Mouse (Mus musculus): ENCODE data around the gene Hps3.
"Not testable (repeated sequence)": the region's sequence is repeated elsewhere in the genome, so short reads cannot be mapped to it uniquely, and the experiment has no call there.

Hps3 gene

DNA sequence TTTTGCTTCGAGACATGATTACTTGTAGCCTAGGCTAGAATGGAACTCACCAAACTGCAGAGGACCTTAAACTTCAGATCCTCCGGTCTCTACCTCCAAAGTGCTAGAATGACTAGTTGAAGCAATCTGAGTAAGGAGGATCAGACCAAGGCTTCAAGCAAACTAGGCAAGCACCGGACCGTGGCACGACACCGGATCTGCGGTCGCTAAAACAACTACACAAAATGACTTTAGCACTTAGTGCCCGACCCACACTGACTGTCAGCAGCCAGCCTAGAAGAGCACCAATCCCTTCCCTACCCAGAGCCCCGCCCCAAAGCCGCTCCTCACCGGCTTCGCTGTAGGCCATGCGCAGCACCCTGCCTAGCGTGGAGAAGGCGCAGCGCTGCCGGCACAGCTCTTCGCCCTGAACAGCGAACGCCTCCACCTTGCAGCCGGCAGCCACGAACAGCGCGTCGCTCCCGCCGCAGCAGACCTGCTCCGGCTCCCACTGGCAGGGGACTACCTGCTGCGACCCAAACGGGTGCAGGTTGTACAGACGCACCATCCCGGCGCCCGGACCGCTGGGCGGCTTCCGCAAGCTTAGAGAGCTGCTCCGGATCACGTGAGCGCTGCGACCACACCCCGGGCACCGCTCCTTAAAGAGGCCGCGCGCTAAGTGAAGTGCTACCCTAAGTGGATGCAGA lies at the start of gene Hps3:
Gene Hps3, minus strand, starts transcription at position 597 of the 686 bp plus-strand sequence.
- DNase-seq (ENCODE audit: low spot score in 2 of 2): peak; percentile 89 to 92

DNA sequence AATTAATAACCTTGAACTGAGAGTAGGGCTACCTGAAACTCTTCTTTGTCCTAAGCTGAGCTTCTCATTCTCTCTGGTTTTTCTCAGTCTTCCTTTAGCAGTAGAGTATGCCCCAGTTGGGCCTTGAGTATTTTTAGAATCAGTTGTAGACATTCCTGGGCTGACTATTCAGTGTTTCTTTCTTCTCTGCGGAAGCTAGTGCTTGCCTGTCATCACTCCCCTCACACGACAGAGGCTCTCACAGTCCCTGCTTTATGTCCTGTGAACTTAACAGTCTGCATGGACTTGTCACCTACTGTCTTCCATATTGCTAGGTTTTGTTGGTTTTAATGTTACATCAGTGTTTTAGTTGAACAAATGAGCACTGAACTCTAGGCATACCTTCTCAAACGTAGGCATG lies 47.0 kb upstream of the Hps3 start:
- no peak for DNase-seq (ENCODE audit: low spot score in 2 of 2)

DNA sequence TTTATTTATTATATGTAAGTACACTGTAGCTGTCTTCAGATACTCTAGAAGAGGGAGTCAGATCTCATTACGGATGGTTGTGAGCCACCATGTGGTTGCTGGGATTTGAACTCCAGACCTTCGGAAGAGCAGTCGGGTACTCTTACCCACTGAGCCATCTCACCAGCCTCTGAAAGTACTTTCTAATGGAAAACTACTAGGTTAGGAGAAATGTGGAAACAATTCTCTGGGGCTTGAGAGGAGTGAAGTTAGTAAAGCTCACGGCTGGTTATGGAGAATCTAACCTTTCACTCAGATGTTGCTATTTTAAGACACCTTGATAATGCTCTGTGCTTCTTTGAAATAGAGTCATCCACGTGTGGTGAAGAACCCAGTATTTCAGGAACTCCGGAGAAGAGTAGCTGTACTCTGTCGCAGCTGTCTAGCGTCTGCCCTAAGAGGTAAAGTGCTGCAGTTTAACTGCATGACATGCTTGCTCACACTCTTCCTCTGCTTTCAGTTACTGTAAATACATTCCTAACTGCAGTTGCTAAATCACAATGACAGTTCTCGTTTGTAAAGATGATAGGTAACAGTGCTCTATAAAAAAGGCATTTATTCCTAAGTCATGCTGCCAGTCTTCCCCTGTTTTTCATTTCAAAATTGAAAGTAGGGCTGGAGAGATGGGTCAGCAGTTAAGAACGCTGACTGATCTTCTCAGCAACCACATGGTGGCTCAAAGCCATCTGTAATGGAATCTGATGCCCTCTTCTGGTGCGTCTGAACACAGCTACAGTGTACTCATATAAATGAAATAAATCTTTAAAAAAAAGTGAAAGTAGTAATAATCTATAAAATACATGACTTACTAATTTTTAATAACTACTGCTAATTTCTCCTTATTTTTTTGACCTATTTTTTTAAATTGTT lies 41.3 kb upstream of the Hps3 start:
- no peak for DNase-seq (ENCODE audit: low spot score in 2 of 2)

DNA sequence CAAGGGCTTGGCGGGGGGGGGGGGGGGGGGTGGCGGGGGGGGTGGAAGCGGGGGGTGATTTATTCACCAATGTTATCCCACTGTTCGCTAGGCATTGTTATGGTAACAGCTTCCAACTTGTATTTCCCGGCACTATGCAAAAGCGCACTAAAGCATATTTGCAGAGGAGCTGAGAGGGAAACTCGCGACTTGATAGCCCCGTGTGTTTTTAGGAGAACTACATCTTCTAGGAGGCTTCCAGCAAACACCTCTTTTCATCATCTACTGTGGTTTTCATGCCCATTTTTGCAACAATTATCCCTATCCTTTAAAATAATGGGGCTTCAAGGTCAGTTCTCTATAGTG lies 23.1 kb upstream of the Hps3 start:
- DNase-seq (ENCODE audit: low spot score in 2 of 2): peak in 1 of 2 experiments; percentile 3

DNA sequence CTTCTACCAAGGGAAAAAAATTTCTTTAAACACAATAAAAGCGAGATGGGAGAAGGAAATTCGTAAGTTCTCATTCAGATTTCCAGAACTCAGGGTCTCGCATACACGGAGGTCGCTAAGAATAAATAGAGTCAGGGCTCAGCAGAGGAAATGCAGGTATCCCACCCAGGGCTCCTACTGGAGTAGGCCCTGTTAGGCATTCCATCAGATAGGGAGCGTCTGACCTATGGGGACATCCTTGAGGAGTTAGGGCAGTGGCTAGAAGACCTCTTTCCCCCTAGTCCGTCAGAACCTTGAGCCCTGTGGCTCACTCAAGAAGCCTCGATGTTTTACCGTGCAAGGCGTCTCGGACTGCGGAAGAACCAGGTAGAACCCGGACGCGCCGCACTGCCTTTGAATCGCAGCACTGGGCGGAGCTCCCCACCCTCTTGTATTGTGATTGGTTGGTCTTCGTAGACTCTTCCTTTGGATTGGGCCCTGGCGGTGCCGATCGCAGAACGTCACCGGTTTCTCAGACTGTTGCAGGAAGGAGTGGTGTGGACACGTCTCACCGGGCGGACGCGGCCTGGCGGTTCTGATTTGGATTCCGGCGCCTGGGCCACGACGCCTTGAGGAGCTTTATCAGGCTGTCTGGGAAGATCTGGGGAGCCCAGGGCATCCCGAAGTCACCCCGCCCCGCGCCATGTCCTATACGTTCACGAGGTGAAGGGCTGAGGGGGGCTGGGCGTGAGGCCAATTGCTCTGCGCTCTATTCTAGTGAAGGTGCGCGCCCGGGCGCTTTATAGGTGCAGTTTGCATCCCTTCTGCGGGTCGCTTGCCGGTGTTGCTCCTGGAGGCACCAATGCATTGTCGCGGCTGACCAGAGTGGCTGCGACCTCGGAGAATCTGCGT lies 22.4 kb upstream of the Hps3 start, which contains the start of gene Hltf:
Gene Hltf, plus strand, starts transcription at position 506 of the 891 bp plus-strand sequence.
- DNase-seq (ENCODE audit: low spot score in 2 of 2): peak; percentile 95 to 98

DNA sequence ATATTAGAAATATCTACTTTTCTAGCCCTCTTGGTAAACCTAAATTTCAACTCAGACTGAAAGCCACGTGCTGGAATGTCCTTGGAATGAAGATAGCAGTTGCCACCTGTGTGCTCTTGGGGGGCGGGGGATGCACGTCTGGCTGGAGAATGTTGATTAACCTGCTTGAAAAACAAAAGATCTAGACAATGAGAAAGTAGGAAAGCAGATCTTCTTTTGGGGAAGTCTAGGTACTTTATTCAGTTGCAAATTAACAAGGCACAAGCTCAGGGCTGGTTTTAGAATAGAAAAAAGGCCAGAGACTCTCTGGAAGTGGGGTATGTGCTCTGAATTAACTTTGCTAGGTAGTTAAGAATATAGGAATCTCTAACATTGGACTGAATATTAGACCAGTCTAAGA lies 9.6 kb upstream of the Hps3 start:
- DNase-seq (ENCODE audit: low spot score in 2 of 2): not testable (repeated sequence)

DNA sequence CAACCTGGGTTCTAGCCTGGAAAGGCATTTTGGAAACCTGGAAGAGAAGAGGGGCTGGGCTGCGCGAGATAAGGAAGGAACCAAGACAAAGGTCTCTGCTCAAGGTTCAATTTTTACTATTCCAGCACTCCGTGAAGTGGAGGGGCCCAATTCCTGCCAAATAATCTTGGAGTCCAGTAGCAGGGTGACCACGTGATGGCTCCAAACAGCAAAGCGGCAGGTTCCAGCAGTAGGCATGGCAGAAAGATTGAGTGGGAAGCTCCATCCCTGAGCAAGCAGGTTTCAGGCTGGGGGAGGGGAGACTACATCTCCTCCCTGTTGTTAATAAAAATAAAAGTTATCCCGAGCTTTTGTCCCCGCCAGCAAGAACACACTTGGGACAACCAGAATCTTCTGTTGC lies 6.3 kb upstream of the Hps3 start:
- DNase-seq (ENCODE audit: low spot score in 2 of 2): not testable (repeated sequence)

DNA sequence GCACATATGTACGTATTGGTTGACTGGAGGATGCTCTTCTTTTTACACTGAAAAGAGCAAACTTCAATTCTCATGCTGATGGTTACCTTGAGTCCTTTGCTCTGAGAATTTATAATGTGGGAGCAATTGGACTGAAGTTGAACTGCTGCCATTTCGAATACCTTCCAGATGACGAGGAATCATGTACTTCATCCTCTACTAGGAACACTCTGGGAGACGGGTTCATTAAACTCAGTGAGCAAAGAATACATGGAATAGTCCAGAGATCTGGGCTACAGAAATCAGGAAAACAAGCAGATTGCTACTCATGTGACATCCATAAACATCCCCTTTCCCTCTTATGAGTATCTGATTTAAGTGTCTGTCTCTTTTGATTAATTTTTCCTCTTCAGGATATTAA lies 954 bp upstream of the Hps3 start:
- DNase-seq (ENCODE audit: low spot score in 2 of 2): no peak

DNA sequence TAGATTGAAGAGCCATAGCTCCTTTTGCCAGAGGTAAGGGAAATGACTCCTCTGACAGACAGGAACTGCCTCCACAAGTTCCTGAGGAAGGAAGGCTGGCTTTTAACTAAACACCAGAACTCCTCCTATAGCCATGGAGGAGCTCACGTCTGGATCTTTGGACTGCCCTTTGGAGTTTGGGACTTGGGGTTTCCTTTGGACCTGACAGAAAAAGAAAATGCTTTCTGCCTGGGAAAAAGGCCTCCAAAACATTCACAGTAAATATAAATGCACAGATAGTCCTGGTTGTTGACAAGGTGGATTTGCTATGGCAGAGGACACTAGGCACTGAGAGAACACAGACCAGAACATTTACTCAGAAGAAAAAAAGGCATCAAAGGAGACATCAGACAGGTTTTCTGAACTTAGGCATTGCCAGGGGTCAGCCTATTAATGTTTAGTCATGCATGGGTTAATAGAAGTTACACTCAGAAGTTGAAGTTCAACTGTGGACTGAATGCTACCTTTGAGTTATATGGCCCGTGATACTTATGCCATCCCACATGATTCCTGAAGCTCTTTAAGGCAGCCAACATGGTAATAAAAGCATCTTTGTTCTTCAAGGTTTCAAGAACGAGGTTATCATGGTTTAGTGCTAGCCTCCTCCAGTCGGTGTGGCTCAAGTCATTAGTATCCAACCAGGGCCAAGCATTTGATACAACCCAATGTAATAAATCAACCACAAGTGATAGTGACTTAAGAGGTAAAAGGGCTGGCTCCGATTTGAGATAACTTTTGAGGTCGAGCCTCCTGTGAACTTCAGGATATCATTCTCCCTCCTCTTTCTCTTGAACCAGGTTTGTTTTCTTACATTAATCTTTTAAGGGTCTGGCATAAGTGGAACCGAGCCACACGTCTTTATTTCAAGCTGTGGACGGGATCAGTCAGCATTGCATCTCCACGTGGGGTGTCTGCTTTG lies 1.1 kb downstream of the Hps3 start:
- no peak for DNase-seq (ENCODE audit: low spot score in 2 of 2)

DNA sequence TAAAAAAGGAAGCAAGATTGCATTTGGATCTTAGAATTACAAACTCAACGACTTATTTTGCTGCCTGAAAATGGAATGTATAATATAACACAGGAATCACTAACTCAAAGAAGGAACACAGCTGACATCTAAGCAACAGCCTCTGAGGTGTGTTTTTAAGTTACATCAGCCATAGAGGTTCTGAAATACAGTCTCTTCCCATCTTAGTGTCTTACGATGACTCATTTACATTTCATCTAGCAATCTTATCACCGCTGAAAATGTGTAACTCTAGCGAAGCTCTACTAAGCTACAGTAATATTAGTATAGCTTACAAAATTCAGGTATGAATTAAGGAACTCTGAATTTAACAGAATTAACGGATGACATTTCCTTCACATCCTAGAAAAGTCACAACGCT lies 4.3 kb downstream of the Hps3 start:
- no peak for DNase-seq (ENCODE audit: low spot score in 2 of 2)

DNA sequence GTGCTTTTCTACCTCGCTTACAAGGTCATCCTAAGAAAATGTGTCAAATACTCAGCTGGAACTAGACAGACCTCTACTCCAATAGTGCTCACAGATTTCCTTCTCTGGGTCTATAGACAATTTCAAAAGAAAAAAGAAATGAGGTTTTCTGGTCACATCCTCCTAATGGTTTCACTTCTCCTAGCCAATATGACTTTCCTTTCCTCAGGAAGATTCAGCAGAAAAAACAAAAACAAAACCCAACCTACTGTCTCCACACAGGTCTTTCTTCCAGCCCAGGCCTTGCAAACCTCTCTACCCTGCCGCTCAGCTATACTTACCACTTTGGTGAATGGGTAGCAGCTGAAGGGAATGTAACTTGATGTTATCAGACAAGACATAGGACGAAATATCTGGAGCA lies 6.5 kb downstream of the Hps3 start:
- no peak for DNase-seq (ENCODE audit: low spot score in 2 of 2)

DNA sequence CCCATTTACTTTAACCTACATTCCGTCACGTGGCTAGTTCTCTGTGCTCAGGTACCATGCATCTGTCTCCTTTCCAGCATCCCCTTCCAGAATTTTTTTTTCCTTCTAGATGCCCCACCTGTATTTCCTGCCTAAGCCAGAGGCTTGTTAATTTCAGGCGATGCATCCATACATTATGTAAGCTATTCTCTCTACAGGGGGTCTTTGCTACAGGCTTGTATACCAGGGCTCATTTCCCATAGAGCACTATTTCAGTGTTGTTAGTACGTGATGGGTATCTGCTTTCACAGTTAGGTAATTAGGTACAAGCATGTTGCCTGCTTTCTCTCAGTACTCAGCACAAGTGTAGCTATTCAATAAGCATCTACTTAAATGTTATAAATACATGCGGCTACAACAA lies 7.3 kb downstream of the Hps3 start:
- no peak for DNase-seq (ENCODE audit: low spot score in 2 of 2)

DNA sequence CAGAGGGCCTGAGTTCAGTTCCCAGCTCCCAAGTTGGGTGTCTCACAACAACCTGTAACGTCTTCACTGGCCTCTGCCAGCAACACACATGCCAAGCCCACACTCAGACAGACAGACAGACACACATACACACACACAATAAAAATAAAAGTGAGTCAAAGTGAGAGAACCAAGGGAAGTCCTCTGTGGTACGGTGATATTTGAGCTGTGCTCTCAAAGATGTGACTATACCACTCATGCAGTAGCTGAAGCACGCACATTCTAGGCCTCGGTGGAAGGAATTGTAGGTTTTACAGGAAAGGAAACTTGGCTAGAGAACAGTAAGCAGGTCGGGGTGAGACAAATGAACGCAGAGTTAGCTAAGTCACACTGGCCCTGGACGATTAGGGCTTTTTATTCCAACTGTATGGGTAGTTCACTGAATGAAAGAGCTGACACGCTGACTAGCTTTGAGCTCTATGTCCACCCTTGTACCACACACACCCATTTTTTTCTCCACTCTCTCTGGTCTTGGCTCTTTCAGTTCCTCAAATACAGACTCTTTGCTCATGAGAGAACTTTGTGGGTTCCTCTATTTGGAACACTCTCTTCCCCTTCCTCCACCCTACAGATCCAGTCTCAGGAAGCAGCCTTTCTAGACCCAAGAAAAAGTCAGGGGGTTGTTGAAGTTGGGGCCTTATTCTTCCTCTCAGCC lies 8.0 kb downstream of the Hps3 start:
- DNase-seq (ENCODE audit: low spot score in 2 of 2): no peak

DNA sequence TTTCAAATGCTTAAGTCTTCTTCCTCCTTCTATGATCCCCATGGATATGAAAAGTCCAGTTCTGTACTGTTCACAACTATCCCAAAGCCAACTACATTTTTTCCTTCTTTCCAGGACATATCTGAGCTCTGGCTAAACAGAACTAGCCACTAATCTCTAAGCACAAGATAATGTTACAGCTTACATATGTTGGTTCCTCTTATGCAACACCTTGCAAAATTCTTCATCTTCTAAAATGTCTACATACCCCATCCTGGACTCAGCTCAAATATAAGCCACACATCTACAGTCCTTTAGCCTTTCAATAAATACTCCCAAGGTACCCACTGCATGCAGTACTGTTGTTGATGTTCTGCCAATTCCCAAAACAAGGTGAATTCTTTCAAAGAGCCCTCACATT lies 8.6 kb downstream of the Hps3 start:
- no peak for DNase-seq (ENCODE audit: low spot score in 2 of 2)

DNA sequence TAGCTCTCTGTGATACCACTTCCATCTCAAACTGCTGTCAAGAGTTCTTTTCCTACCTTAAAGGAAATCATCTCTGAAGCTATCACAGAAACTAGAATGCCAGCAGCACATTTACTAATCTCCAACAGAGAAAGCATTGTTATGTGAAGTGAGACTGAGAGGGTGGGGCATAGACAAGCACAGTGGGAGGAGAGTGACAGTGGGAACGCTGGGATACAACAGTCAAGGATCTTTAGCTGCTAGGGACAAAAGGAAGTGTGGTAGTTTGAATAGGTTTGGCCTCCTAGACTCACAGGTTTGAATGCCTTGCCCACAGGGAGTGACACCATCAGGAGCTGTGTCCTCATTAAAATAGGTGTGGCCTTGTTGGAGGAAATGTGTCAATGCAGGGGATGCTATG lies 11.3 kb downstream of the Hps3 start:
- DNase-seq (ENCODE audit: low spot score in 2 of 2): no peak

DNA sequence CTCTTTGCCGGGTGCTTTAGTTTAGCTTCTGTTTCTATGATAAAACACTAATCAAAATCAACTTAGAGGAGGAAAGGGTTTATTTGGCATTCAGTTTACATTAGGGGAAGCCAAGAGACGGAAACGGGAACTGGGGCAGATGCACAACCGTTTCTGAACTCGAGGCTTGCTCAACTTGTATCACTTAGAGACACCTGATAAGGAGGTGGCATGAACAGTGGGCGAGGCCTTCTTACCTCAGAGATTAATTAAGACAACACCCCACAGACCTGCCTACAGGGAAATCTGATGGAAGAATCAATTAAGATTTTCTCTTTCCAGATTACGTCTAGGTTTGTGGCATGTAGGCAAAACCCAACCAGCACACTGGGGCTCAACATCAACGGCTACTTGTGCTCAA lies 17.0 kb downstream of the Hps3 start:
- DNase-seq (ENCODE audit: low spot score in 2 of 2): no peak

DNA sequence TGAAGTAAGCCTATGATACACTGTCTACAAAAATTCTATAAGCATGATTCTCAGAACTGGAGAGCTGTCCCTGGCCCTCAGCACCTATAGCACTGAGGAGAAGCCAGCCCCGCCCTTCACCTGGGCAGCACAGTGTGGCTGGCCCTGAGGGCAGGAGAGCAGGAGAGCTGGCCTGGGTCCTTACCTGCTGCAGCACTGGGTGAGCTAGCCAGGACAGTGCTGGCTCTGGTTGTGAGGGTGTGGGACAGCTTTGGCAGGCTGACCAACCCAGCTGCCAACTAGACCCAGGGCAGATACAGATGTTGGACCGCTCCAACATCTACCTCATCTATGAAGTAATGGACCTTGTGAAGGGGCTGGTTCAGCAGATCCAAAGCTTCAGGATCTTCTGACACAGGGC lies 20.7 kb downstream of the Hps3 start:
- DNase-seq (ENCODE audit: low spot score in 2 of 2): no peak

DNA sequence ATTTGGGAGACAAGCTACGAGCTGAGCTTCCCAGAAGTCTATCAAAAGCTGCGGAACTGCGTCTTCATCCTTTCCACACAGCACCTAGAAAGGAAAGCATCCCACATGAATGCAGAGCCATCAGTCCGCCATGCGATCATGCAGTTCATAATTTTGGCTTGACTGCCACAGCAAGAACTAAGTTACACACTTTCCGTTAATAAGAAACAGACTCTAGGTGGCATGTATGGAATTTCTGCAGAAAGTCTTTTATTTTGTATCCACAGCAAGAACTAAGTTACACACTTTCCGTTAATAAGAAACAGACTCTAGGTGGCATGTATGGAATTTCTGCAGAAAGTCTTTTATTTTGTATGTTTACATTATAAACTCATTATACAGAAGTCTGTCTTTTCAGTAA lies 24.2 kb downstream of the Hps3 start:
- DNase-seq (ENCODE audit: low spot score in 2 of 2): not testable (repeated sequence)

DNA sequence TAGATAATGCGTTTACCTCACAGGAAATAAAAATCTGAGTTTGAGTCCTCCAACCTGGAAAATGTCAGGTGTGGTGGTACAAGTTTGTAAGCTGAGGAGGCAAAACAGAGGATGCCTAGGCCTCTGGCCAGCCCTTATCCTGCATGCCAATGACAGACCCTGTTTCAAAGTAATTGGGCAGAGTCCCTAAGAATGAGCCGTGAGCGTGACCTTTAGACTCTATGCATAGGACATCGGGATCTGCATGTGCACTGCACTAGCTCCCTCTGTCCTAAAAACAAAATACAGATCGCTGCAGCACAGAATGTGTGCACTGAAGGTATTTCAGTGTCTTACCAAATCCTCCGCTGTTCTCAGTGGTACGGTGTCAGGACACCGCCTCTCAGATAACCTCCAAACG lies 24.7 kb downstream of the Hps3 start:
- no peak for DNase-seq (ENCODE audit: low spot score in 2 of 2)

DNA sequence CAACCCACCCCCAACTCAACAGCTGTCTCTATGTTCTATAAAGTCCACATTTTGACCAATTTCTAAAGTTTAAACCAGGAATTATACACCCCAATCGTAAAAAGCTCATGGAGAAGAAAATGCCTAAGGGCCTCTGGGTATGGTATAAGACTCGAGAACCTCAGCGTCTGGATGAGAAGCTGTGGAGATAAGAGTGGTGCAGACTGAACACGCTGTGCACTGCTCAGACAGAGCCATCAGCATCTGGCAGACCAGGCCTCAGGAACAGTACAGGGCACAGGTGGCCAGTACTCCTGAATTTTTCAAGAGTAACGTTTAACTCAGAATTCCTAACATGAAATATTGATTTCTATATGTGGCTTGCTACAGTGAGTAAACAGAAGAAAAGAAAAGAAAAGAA lies 27.4 kb downstream of the Hps3 start:
- DNase-seq (ENCODE audit: low spot score in 2 of 2): no peak
